14 mouse cellular contexts compared by ENCODE assay signal in genomic region chr10:79821731-79822130, GRCm38 (mm10). TPM values are rescaled to one million over a fixed set of nuclear protein-coding genes. Genes with fewer than 3 reads are reported as not detected.
DNase-seq lines count a peak whose midpoint lies in the region; ATAC-seq and TF ChIP-seq lines count a peak whose summit lies in the region.
"Had no signal": no experiment of that assay in that cellular context is flagged by ENCODE, and none has a peak within 500 bp of the region (broad histone marks: within the 10 kb centered on the region; RNA-seq: fewer than 3 reads in every experiment).

No protein-coding gene starts in this region.

- H3K27ac ChIP-seq in midbrain, embryonic 13.5 days: no peak overlapping the region
- H3K27ac ChIP-seq in midbrain, embryonic 16.5 days (ENCODE audit: low read length): no peak overlapping the region
- peak overlapping the region; percentile 81 for H3K27ac ChIP-seq in intestine, embryonic 14.5 days (ENCODE audit: low read depth)
- H3K27ac ChIP-seq in stomach, postnatal 0 days (replicated peaks): peak overlapping the region; percentile 91
- H3K27ac ChIP-seq: forebrain, embryonic 13.5 days had no signal

- 90% methylated on average over 12 of the region's 12 CpGs for WGBS in midbrain, embryonic 13.5 days
- WGBS in midbrain, embryonic 16.5 days: 89% methylated on average over 12 of the region's 12 CpGs
- WGBS in intestine, embryonic 14.5 days: 89% methylated on average over 12 of the region's 12 CpGs
- 80% methylated on average over 12 of the region's 12 CpGs for WGBS in stomach, postnatal 0 days

- no peaks in the 10 kb centered on the region for H3K9me3 ChIP-seq in midbrain, embryonic 13.5 days
- no peaks in the 10 kb centered on the region for H3K9me3 ChIP-seq in midbrain, embryonic 16.5 days (replicated peaks; ENCODE audit: control insufficient read depth, low read length, poor library complexity, severe bottlenecking)
- no peaks in the 10 kb centered on the region for H3K9me3 ChIP-seq in intestine, embryonic 14.5 days (ENCODE audit: control insufficient read depth, low read length)
- H3K9me3 ChIP-seq in stomach, postnatal 0 days (ENCODE audit: control insufficient read depth, low read length): no peaks in the 10 kb centered on the region
- H3K9me3 ChIP-seq: forebrain, embryonic 13.5 days; hindbrain, embryonic 12.5 days had no signal

- no peak overlapping the region for H3K4me3 ChIP-seq in midbrain, embryonic 13.5 days (replicated peaks)
- no peak overlapping the region for H3K4me3 ChIP-seq in midbrain, embryonic 16.5 days (ENCODE audit: low read depth, low read length)
- H3K4me3 ChIP-seq in intestine, embryonic 14.5 days (ENCODE audit: low read depth, low read length): peak overlapping the region; percentile 21; the same call in 1 of the 2 replicates
- H3K4me3 ChIP-seq in stomach, postnatal 0 days (ENCODE audit: low read depth, low read length): peak overlapping the region; percentile 2; the same call in 1 of the 2 replicates
- H3K4me3 ChIP-seq: forebrain, embryonic 13.5 days; hindbrain, embryonic 12.5 days had no signal

- TF ChIP-seq EP300 in stomach, postnatal 0 days (optimal IDR thresholded peaks at IDR 0.05): no peak

- H3K4me1 ChIP-seq in midbrain, embryonic 13.5 days (replicated peaks): peaks cover 14% of the 10 kb centered on the region
- H3K4me1 ChIP-seq in midbrain, embryonic 16.5 days (ENCODE audit: control insufficient read depth, insufficient read depth, low read length): no peaks in the 10 kb centered on the region
- no peaks in the 10 kb centered on the region; the same call in 1 of the 2 replicates for H3K4me1 ChIP-seq in intestine, embryonic 14.5 days (replicated peaks; ENCODE audit: control insufficient read depth, insufficient read depth, low read length)
- H3K4me1 ChIP-seq in stomach, postnatal 0 days (replicated peaks; ENCODE audit: control insufficient read depth, insufficient read depth): 0 out of 2 replicates have a peak, but pooled peaks cover 7% of the 10 kb centered on the region

- no peak overlapping the region for H3K4me2 ChIP-seq in midbrain, embryonic 13.5 days (replicated peaks)
- no peak overlapping the region for H3K4me2 ChIP-seq in midbrain, embryonic 16.5 days (ENCODE audit: low read length)
- peak overlapping the region; percentile 42 for H3K4me2 ChIP-seq in intestine, embryonic 14.5 days (ENCODE audit: low read length)
- H3K4me2 ChIP-seq in stomach, postnatal 0 days (replicated peaks; ENCODE audit: low read depth): peak overlapping the region; percentile 48
- H3K4me2 ChIP-seq: forebrain, embryonic 13.5 days had no signal

- H3K27me3 ChIP-seq in midbrain, embryonic 13.5 days: no peaks in the 10 kb centered on the region
- H3K27me3 ChIP-seq in midbrain, embryonic 16.5 days (ENCODE audit: control insufficient read depth, insufficient read depth, low read depth, low read length): no peaks in the 10 kb centered on the region
- no peaks in the 10 kb centered on the region for H3K27me3 ChIP-seq in intestine, embryonic 14.5 days (replicated peaks; ENCODE audit: control insufficient read depth, insufficient read depth, low read length)
- no peaks in the 10 kb centered on the region for H3K27me3 ChIP-seq in stomach, postnatal 0 days (ENCODE audit: control insufficient read depth, insufficient read depth, low read length)
- H3K27me3 ChIP-seq: forebrain, embryonic 13.5 days; hindbrain, embryonic 12.5 days had no signal

- H3K36me3 ChIP-seq in midbrain, embryonic 13.5 days: peaks cover 48% of the 10 kb centered on the region
- H3K36me3 ChIP-seq in midbrain, embryonic 16.5 days (ENCODE audit: control insufficient read depth, insufficient read depth, low read length): peaks cover 21% of the 10 kb centered on the region
- H3K36me3 ChIP-seq in intestine, embryonic 14.5 days (ENCODE audit: control insufficient read depth, insufficient read depth, low read length): peaks cover 12% of the 10 kb centered on the region
- H3K36me3 ChIP-seq in stomach, postnatal 0 days (ENCODE audit: control insufficient read depth, insufficient read depth, low read length): no peaks in the 10 kb centered on the region

- no peak for ATAC-seq in midbrain, embryonic 13.5 days
- ATAC-seq in midbrain, embryonic 16.5 days: no peak
- no peak for ATAC-seq in intestine, embryonic 14.5 days (replicated peaks; ENCODE audit: low FRiP score, low TSS enrichment, low read depth)
- no peak for ATAC-seq in stomach, postnatal 0 days (ENCODE audit: low FRiP score, low TSS enrichment)
- ATAC-seq: CD4-positive, CD25-positive, alpha-beta regulatory T cell, adult 4 months; forebrain, embryonic 13.5 days had no signal

- TF ChIP-seq CTCF in stomach, postnatal 0 days (IDR thresholded peaks at IDR 0.05; ENCODE audit: low read depth): no peak

- DNase-seq in kidney, adult 11 months: peak; percentile 19
- DNase-seq in kidney, adult 18-20 months: no peak
- no peak for DNase-seq in intestine, embryonic 14.5 days (ENCODE audit: low spot score)
- DNase-seq in stomach, postnatal 0 days (ENCODE audit: low spot score): no peak
- DNase-seq in layer of hippocampus, postnatal 25 days (ENCODE audit: extremely low spot score in 1 of 2, low spot score in 1 of 2): no peak
- DNase-seq: adrenal gland, postnatal 25 days; cerebellum, postnatal 10 days; gastrocnemius, postnatal 25 days had no signal

- 0 out of 2 replicates have a peak overlapping the region, but pooled peaks have one; percentile 8 for H3K9ac ChIP-seq in midbrain, embryonic 13.5 days (replicated peaks)
- no peak overlapping the region for H3K9ac ChIP-seq in midbrain, embryonic 16.5 days (ENCODE audit: low read depth, low read length)
- peak overlapping the region; percentile 37 for H3K9ac ChIP-seq in intestine, embryonic 14.5 days (ENCODE audit: low read length)
- peak overlapping the region; percentile 56 for H3K9ac ChIP-seq in stomach, postnatal 0 days (ENCODE audit: low read length)
- H3K9ac ChIP-seq: hindbrain, embryonic 12.5 days had no signal

RNA-seq across cellular contexts. Expression of gene Misp, which starts 0.9 kb away (rescaled TPM):
- 0.36 and 0.85 TPM in 2 replicates for polyA plus RNA-seq in midbrain, embryonic 13.5 days (2015; fragmentation: Nextera tagmentation; extraction: Ambion mirVana)
- polyA plus RNA-seq in midbrain, embryonic 16.5 days (2015; fragmentation: Nextera tagmentation; extraction: Ambion mirVana): 0.34 and 0.73 TPM in 2 replicates
- 78.3 and 87.9 TPM in 2 replicates for polyA plus RNA-seq in intestine, embryonic 14.5 days (2014; fragmentation: Nextera tagmentation; extraction: Ambion mirVana)
- 57.6 and 58.0 TPM in 2 replicates for polyA plus RNA-seq in stomach, postnatal 0 days (2015; fragmentation: Nextera tagmentation; extraction: Ambion mirVana)
- total RNA-seq in layer of hippocampus, postnatal 25 days (2021): under 1 TPM; 0.66 to 0.89 TPM

RNA-seq across cellular contexts. Expression of gene Palm, which starts 28.4 kb away (rescaled TPM):
- polyA plus RNA-seq in midbrain, embryonic 13.5 days (2015; fragmentation: Nextera tagmentation; extraction: Ambion mirVana): 246 and 261 TPM in 2 replicates
- 318 and 333 TPM in 2 replicates for polyA plus RNA-seq in midbrain, embryonic 16.5 days (2015; fragmentation: Nextera tagmentation; extraction: Ambion mirVana)
- 63.4 and 66.2 TPM in 2 replicates for polyA plus RNA-seq in intestine, embryonic 14.5 days (2014; fragmentation: Nextera tagmentation; extraction: Ambion mirVana)
- 27.8 and 29.1 TPM in 2 replicates for polyA plus RNA-seq in stomach, postnatal 0 days (2015; fragmentation: Nextera tagmentation; extraction: Ambion mirVana)
- total RNA-seq in layer of hippocampus, postnatal 25 days (2021): 100 to 1,000 TPM; 307 to 325 TPM

RNA-seq across cellular contexts. Expression of gene Prss57, which starts 31.0 kb away (rescaled TPM):
- not detected in 2 replicates for polyA plus RNA-seq in midbrain, embryonic 13.5 days (2015; fragmentation: Nextera tagmentation; extraction: Ambion mirVana)
- 0.19 TPM in 2 replicates for polyA plus RNA-seq in midbrain, embryonic 16.5 days (2015; fragmentation: Nextera tagmentation; extraction: Ambion mirVana)
- 0.45 TPM in 1 of 2 replicates, not detected in the other for polyA plus RNA-seq in intestine, embryonic 14.5 days (2014; fragmentation: Nextera tagmentation; extraction: Ambion mirVana)
- polyA plus RNA-seq in stomach, postnatal 0 days (2015; fragmentation: Nextera tagmentation; extraction: Ambion mirVana): 0.04 and 0.15 TPM in 2 replicates
- total RNA-seq in layer of hippocampus, postnatal 25 days (2021): under 1 TPM; 0.30 to 0.33 TPM
- total RNA-seq: adrenal gland, postnatal 25 days; gastrocnemius, postnatal 25 days; liver, adult 2 months had no signal
- polyA plus RNA-seq: CD4-positive, CD25-positive, alpha-beta regulatory T cell, adult 4 months; liver, adult 2 months had no signal

RNA-seq across cellular contexts. Expression of gene Ptbp1, which starts 32.5 kb away (rescaled TPM):
- 106 and 116 TPM in 2 replicates for polyA plus RNA-seq in midbrain, embryonic 13.5 days (2015; fragmentation: Nextera tagmentation; extraction: Ambion mirVana)
- polyA plus RNA-seq in midbrain, embryonic 16.5 days (2015; fragmentation: Nextera tagmentation; extraction: Ambion mirVana): 58.8 and 65.1 TPM in 2 replicates
- polyA plus RNA-seq in intestine, embryonic 14.5 days (2014; fragmentation: Nextera tagmentation; extraction: Ambion mirVana): 286 and 291 TPM in 2 replicates
- polyA plus RNA-seq in stomach, postnatal 0 days (2015; fragmentation: Nextera tagmentation; extraction: Ambion mirVana): 99.3 and 103 TPM in 2 replicates
- 10 to 100 TPM; 44.0 to 66.0 TPM for total RNA-seq in layer of hippocampus, postnatal 25 days (2021)

RNA-seq across cellular contexts. Expression of gene Fstl3, which starts 44.7 kb away (rescaled TPM):
- polyA plus RNA-seq in midbrain, embryonic 13.5 days (2015; fragmentation: Nextera tagmentation; extraction: Ambion mirVana): 0.63 and 1.1 TPM in 2 replicates
- 2.2 and 3.5 TPM in 2 replicates for polyA plus RNA-seq in midbrain, embryonic 16.5 days (2015; fragmentation: Nextera tagmentation; extraction: Ambion mirVana)
- 10.1 and 11.1 TPM in 2 replicates for polyA plus RNA-seq in intestine, embryonic 14.5 days (2014; fragmentation: Nextera tagmentation; extraction: Ambion mirVana)
- polyA plus RNA-seq in stomach, postnatal 0 days (2015; fragmentation: Nextera tagmentation; extraction: Ambion mirVana): 14.1 and 17.6 TPM in 2 replicates
- 1 to 10 TPM; 1.2 to 2.1 TPM for total RNA-seq in layer of hippocampus, postnatal 25 days (2021)

Comparison
In these comparisons a context has a peak if more than half of its experiments do, and no peak if none do; other contexts are left out.
1. H3K27ac ChIP-seq: peak in intestine, embryonic 14.5 days (single experiment) and stomach, postnatal 0 days (single experiment); none in midbrain, embryonic 13.5 days (single experiment) and midbrain, embryonic 16.5 days (single experiment).
2. H3K4me2 ChIP-seq: peak in intestine, embryonic 14.5 days (single experiment) and stomach, postnatal 0 days (single experiment); none in midbrain, embryonic 13.5 days (single experiment) and midbrain, embryonic 16.5 days (single experiment).
3. H3K4me3 ChIP-seq: peak in intestine, embryonic 14.5 days (single experiment) and stomach, postnatal 0 days (single experiment); none in midbrain, embryonic 13.5 days (single experiment) and midbrain, embryonic 16.5 days (single experiment).
4. RNA of gene Misp, which starts 0.9 kb away (polyA plus RNA-seq): 78.3 to 87.9 TPM in intestine, embryonic 14.5 days and 57.6 to 58.0 TPM in stomach, postnatal 0 days; 0.36 to 0.85 TPM in midbrain, embryonic 13.5 days and 0.34 to 0.73 TPM in midbrain, embryonic 16.5 days; every median in the first group is over 10 times any median in the second.